In the genomic region with DNA sequence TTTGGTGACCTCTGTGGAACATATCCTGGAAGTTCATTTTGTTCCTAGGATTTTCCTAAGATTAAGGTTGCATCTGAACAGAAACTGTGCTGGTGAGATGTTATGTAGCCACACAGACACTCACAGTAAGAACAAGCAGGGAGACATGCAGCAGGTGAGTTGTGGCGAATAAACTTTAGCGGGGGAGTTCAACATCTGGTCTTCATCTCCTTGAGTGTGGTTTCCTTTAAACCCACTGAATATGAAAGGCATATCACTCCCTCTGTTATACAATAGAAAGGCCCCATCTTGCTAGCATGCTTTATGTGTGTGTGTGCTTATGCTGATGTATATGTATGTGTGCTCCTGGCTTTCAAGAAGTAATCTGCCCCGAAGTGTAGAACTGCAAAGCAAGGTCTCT, we compare ENCODE assay signal across 29 mouse cellular contexts.
DNase-seq lines count a peak whose midpoint lies in the region; ATAC-seq and TF ChIP-seq lines count a peak whose summit lies in the region.
"Had no signal": no experiment of that assay in that cellular context is flagged by ENCODE, and none has a peak within 500 bp of the region (broad histone marks: within the 10 kb centered on the region; RNA-seq: fewer than 3 reads in every experiment).

No protein-coding gene starts in this region.

- DNase-seq in forebrain, embryonic 14.5 days (ENCODE audit: low spot score): no peak
- DNase-seq in forebrain, postnatal 0 days: no peak
- DNase-seq in midbrain, embryonic 10.5 days (ENCODE audit: low spot score): no peak
- DNase-seq in midbrain, embryonic 11.5 days (ENCODE audit: low spot score, missing footprints): no peak
- no peak for DNase-seq in limb, embryonic 11.5 days (ENCODE audit: low spot score)
- no peak for DNase-seq in c-Kit-positive CD71-positive TER-119-positive erythroid progenitor cells, embryonic 14.5 days (ENCODE audit: low spot score)
- no peak for DNase-seq in spleen, adult 12 weeks (ENCODE audit: low spot score)
- DNase-seq: adrenal gland, postnatal 10 days; cerebellum, adult 11 months; cerebellum, adult 9-10 months; gastrocnemius, adult 2 months; kidney, postnatal 36 days; liver, embryonic 13.5 days; lung, adult 18-20 months; right cerebral cortex, postnatal 14 days; thymus, postnatal 25 days had no signal

- no peak overlapping the region for H3K9ac ChIP-seq in forebrain, embryonic 14.5 days (ENCODE audit: low read length)
- no peak overlapping the region for H3K9ac ChIP-seq in forebrain, postnatal 0 days
- no peak overlapping the region for H3K9ac ChIP-seq in midbrain, embryonic 11.5 days (ENCODE audit: low read length)
- H3K9ac ChIP-seq in embryonic facial prominence, embryonic 12.5 days: no peak overlapping the region
- no peak overlapping the region for H3K9ac ChIP-seq in limb, embryonic 11.5 days (ENCODE audit: low read length)
- H3K9ac ChIP-seq: embryonic facial prominence, embryonic 15.5 days; forebrain, embryonic 13.5 days; limb, embryonic 15.5 days; liver, embryonic 13.5 days; neural tube, embryonic 15.5 days; stomach, embryonic 15.5 days had no signal

- H3K4me2 ChIP-seq in forebrain, embryonic 14.5 days (ENCODE audit: low read length): no peak overlapping the region
- H3K4me2 ChIP-seq in forebrain, postnatal 0 days (ENCODE audit: low read depth): no peak overlapping the region
- H3K4me2 ChIP-seq in midbrain, embryonic 11.5 days: no peak overlapping the region
- no peak overlapping the region for H3K4me2 ChIP-seq in embryonic facial prominence, embryonic 12.5 days (replicated peaks)
- H3K4me2 ChIP-seq in limb, embryonic 11.5 days (ENCODE audit: low read depth, severe bottlenecking): no peak overlapping the region
- H3K4me2 ChIP-seq: limb, embryonic 15.5 days; liver, embryonic 13.5 days; stomach, embryonic 15.5 days had no signal

- no peaks in the 10 kb centered on the region for H3K9me3 ChIP-seq in forebrain, embryonic 14.5 days (replicated peaks; ENCODE audit: control insufficient read depth, low read length)
- H3K9me3 ChIP-seq in forebrain, postnatal 0 days (ENCODE audit: low read length): no peaks in the 10 kb centered on the region
- no peaks in the 10 kb centered on the region for H3K9me3 ChIP-seq in midbrain, embryonic 10.5 days (replicated peaks)
- H3K9me3 ChIP-seq in midbrain, embryonic 11.5 days (ENCODE audit: control insufficient read depth, low read length): no peaks in the 10 kb centered on the region
- no peaks in the 10 kb centered on the region for H3K9me3 ChIP-seq in embryonic facial prominence, embryonic 12.5 days
- H3K9me3 ChIP-seq in limb, embryonic 11.5 days (ENCODE audit: control insufficient read depth, low read length): no peaks in the 10 kb centered on the region
- H3K9me3 ChIP-seq: embryonic facial prominence, embryonic 15.5 days; forebrain, embryonic 13.5 days; hindbrain, embryonic 15.5 days; limb, embryonic 15.5 days; liver, embryonic 13.5 days; neural tube, embryonic 15.5 days; stomach, embryonic 15.5 days had no signal

- ATAC-seq in forebrain, embryonic 14.5 days: 0 out of 2 replicates have a peak, but pooled peaks have one; percentile 3
- no peak for ATAC-seq in forebrain, postnatal 0 days
- no peak for ATAC-seq in midbrain, embryonic 11.5 days (ENCODE audit: low FRiP score)
- no peak for ATAC-seq in embryonic facial prominence, embryonic 12.5 days (ENCODE audit: insufficient number of reproducible peaks, insufficient read depth, low FRiP score, low TSS enrichment)
- 0 out of 2 replicates have a peak, but pooled peaks have one; percentile 33 for ATAC-seq in limb, embryonic 11.5 days (ENCODE audit: insufficient number of reproducible peaks, low FRiP score, low TSS enrichment, low read depth)
- ATAC-seq: lung, postnatal 0 days; Patski had no signal

- no peak overlapping the region for H3K27ac ChIP-seq in forebrain, embryonic 14.5 days (ENCODE audit: low read depth, low read length)
- H3K27ac ChIP-seq in forebrain, postnatal 0 days (ENCODE audit: low read depth, low read length): no peak overlapping the region
- peak overlapping the region; percentile 28; the same call in 1 of the 2 replicates for H3K27ac ChIP-seq in midbrain, embryonic 10.5 days (replicated peaks)
- no peak overlapping the region for H3K27ac ChIP-seq in midbrain, embryonic 11.5 days (ENCODE audit: low read depth, low read length)
- H3K27ac ChIP-seq in embryonic facial prominence, embryonic 12.5 days: peak overlapping the region; percentile 26
- no peak overlapping the region for H3K27ac ChIP-seq in limb, embryonic 11.5 days (replicated peaks; ENCODE audit: low read depth, low read length)
- H3K27ac ChIP-seq: embryonic facial prominence, embryonic 15.5 days; gastrocnemius, adult 2 months; heart, adult 2 months; layer of hippocampus, adult 2 months; left cerebral cortex, adult 2 months; limb, embryonic 15.5 days; liver, embryonic 13.5 days; macrophage; stomach, embryonic 15.5 days had no signal

- no peaks in the 10 kb centered on the region for H3K27me3 ChIP-seq in forebrain, embryonic 14.5 days (replicated peaks; ENCODE audit: control insufficient read depth, insufficient read depth, low read length)
- H3K27me3 ChIP-seq in forebrain, postnatal 0 days (ENCODE audit: insufficient read depth, low read length): no peaks in the 10 kb centered on the region
- no peaks in the 10 kb centered on the region for H3K27me3 ChIP-seq in midbrain, embryonic 10.5 days (ENCODE audit: low read depth, poor library complexity, severe bottlenecking)
- no peaks in the 10 kb centered on the region; the same call in 1 of the 2 replicates for H3K27me3 ChIP-seq in midbrain, embryonic 11.5 days (ENCODE audit: control insufficient read depth, insufficient read depth, low read length)
- H3K27me3 ChIP-seq in embryonic facial prominence, embryonic 12.5 days: no peaks in the 10 kb centered on the region
- no peaks in the 10 kb centered on the region for H3K27me3 ChIP-seq in limb, embryonic 11.5 days (ENCODE audit: control insufficient read depth, insufficient read depth, low read length)
- H3K27me3 ChIP-seq: embryonic facial prominence, embryonic 15.5 days; forebrain, embryonic 13.5 days; hindbrain, embryonic 15.5 days; limb, embryonic 15.5 days; liver, embryonic 13.5 days; neural tube, embryonic 15.5 days; Patski; stomach, embryonic 15.5 days had no signal

- no peak for TF ChIP-seq CTCF in forebrain, postnatal 0 days (IDR thresholded peaks at IDR 0.05; ENCODE audit: low read depth)

- H3K4me1 ChIP-seq in forebrain, embryonic 14.5 days (ENCODE audit: control insufficient read depth, insufficient read depth, low read length): peaks cover 13% of the 10 kb centered on the region
- H3K4me1 ChIP-seq in forebrain, postnatal 0 days (ENCODE audit: insufficient read depth): 0 out of 2 replicates have a peak, but pooled peaks cover 7% of the 10 kb centered on the region
- H3K4me1 ChIP-seq in midbrain, embryonic 10.5 days: peaks cover 23% of the 10 kb centered on the region
- H3K4me1 ChIP-seq in midbrain, embryonic 11.5 days (ENCODE audit: control insufficient read depth, insufficient read depth, low read length): peaks cover 4% of the 10 kb centered on the region; the same call in 1 of the 2 replicates
- peaks cover 22% of the 10 kb centered on the region for H3K4me1 ChIP-seq in embryonic facial prominence, embryonic 12.5 days
- H3K4me1 ChIP-seq in limb, embryonic 11.5 days (ENCODE audit: control insufficient read depth, insufficient read depth, low read length): no peaks in the 10 kb centered on the region; the same call in 1 of the 2 replicates
- H3K4me1 ChIP-seq: liver, embryonic 13.5 days; stomach, embryonic 15.5 days had no signal

- WGBS in forebrain, embryonic 14.5 days: 87% methylated on average over 3 of the region's 3 CpGs
- 88% methylated on average over 3 of the region's 3 CpGs for WGBS in forebrain, postnatal 0 days
- WGBS in midbrain, embryonic 10.5 days: 84% methylated on average over 3 of the region's 3 CpGs
- WGBS in midbrain, embryonic 11.5 days: 81% methylated on average over 3 of the region's 3 CpGs
- WGBS in embryonic facial prominence, embryonic 12.5 days: 35% methylated on average over 3 of the region's 3 CpGs
- WGBS in limb, embryonic 11.5 days: 57% methylated on average over 3 of the region's 3 CpGs

- no peak overlapping the region for H3K4me3 ChIP-seq in forebrain, embryonic 14.5 days (ENCODE audit: low read depth, low read length)
- H3K4me3 ChIP-seq in forebrain, postnatal 0 days (ENCODE audit: low read depth, low read length): no peak overlapping the region
- no peak overlapping the region for H3K4me3 ChIP-seq in midbrain, embryonic 10.5 days
- no peak overlapping the region for H3K4me3 ChIP-seq in midbrain, embryonic 11.5 days (ENCODE audit: low read depth, low read length)
- H3K4me3 ChIP-seq in embryonic facial prominence, embryonic 12.5 days: no peak overlapping the region
- H3K4me3 ChIP-seq in limb, embryonic 11.5 days (ENCODE audit: low read depth, low read length): no peak overlapping the region
- H3K4me3 ChIP-seq: embryonic facial prominence, embryonic 15.5 days; forebrain, embryonic 13.5 days; gastrocnemius, adult 2 months; heart, adult 2 months; hindbrain, embryonic 15.5 days; left cerebral cortex, adult 2 months; limb, embryonic 15.5 days; liver, embryonic 13.5 days; neural tube, embryonic 15.5 days; stomach, embryonic 15.5 days had no signal

- no peaks in the 10 kb centered on the region for H3K36me3 ChIP-seq in forebrain, embryonic 14.5 days (ENCODE audit: control insufficient read depth, insufficient read depth, low read length)
- H3K36me3 ChIP-seq in forebrain, postnatal 0 days (ENCODE audit: insufficient read depth): no peaks in the 10 kb centered on the region
- no peaks in the 10 kb centered on the region for H3K36me3 ChIP-seq in midbrain, embryonic 10.5 days
- H3K36me3 ChIP-seq in midbrain, embryonic 11.5 days (ENCODE audit: control insufficient read depth, insufficient read depth, low read length): no peaks in the 10 kb centered on the region
- H3K36me3 ChIP-seq in embryonic facial prominence, embryonic 12.5 days: no peaks in the 10 kb centered on the region
- H3K36me3 ChIP-seq in limb, embryonic 11.5 days (ENCODE audit: control insufficient read depth, insufficient read depth, low read length): no peaks in the 10 kb centered on the region
- H3K36me3 ChIP-seq: embryonic facial prominence, embryonic 15.5 days; hindbrain, embryonic 15.5 days; limb, embryonic 15.5 days; liver, embryonic 13.5 days; neural tube, embryonic 15.5 days; stomach, embryonic 15.5 days had no signal

Comparison
In these comparisons a context has a peak if more than half of its experiments do, and no peak if none do; other contexts are left out.
1. ATAC-seq: peak in forebrain, embryonic 14.5 days (single experiment) and limb, embryonic 11.5 days (single experiment); none in forebrain, postnatal 0 days (single experiment), midbrain, embryonic 11.5 days (single experiment) and embryonic facial prominence, embryonic 12.5 days (single experiment).
2. H3K27ac ChIP-seq: peak in midbrain, embryonic 10.5 days (single experiment) and embryonic facial prominence, embryonic 12.5 days (single experiment); none in forebrain, embryonic 14.5 days (single experiment), forebrain, postnatal 0 days (single experiment), midbrain, embryonic 11.5 days (single experiment) and limb, embryonic 11.5 days (single experiment).